Mouse (Mus musculus) midbrain, postnatal 0 days (tissue): ENCODE data around the gene Ncoa7. TPM values are rescaled to one million over a fixed set of nuclear protein-coding genes. Genes with fewer than 3 reads are reported as not detected.

Experiments
- ATAC-seq: fragments of 200-750 bp; cut with Nextera tagmentation; 2 replicates; pipeline ENCODE4 v1.8.0; 2017; ENCODE audit warnings: moderate number of reproducible peaks, mild to moderate bottlenecking, moderate TSS enrichment, moderate library complexity; ENCODE audit not compliant: low FRiP score
- DNase-seq: peaks from one replicate; pipeline ENCODE4 v3.0.0-alpha.2; 2015; ENCODE audit warnings: low spot score
- H3K27ac ChIP-seq: fragments of 300-500 bp; sonication (generic); 2 replicates; pipeline ENCODE4 v1.5.1; 2014; ENCODE audit warnings: low read depth, mild to moderate bottlenecking, low read length, mixed read lengths
- H3K27me3 ChIP-seq: fragments of 300-500 bp; sonication (generic); 2 replicates; pipeline ENCODE4 v1.6.1; 2014; ENCODE audit warnings: low read length, control low read depth, mixed read lengths; ENCODE audit not compliant: insufficient read depth
- H3K36me3 ChIP-seq: fragments of 300-500 bp; sonication (generic); 2 replicates; pipeline ENCODE4 v1.6.1; 2014; ENCODE audit warnings: low read length, control low read depth, mixed read lengths; ENCODE audit not compliant: insufficient read depth
- H3K4me1 ChIP-seq: fragments of 300-500 bp; sonication (generic); 2 replicates; pipeline ENCODE4 v1.6.1; 2014; ENCODE audit warnings: mild to moderate bottlenecking, control low read depth, antibody characterized with exemption, low read length, mixed read lengths; ENCODE audit not compliant: insufficient read depth
- H3K4me2 ChIP-seq: fragments of 300-500 bp; sonication (generic); 2 replicates; pipeline ENCODE4 v1.6.1; 2014; ENCODE audit warnings: low read depth, mild to moderate bottlenecking, low read length, mixed read lengths; ENCODE audit not compliant: poor library complexity, severe bottlenecking
- H3K4me3 ChIP-seq: fragments of 300-500 bp; sonication (generic); 2 replicates; pipeline ENCODE4 v1.5.1; 2014; ENCODE audit warnings: low read depth, mild to moderate bottlenecking, low read length, moderate library complexity
- H3K9ac ChIP-seq: fragments of 300-500 bp; sonication (generic); replicated peaks from 2 replicates; pipeline ENCODE4 v1.6.1; 2014; ENCODE audit warnings: mild to moderate bottlenecking, low read length, moderate library complexity, mixed read lengths; ENCODE audit not compliant: poor library complexity, severe bottlenecking
- H3K9me3 ChIP-seq: fragments of 300-500 bp; sonication (generic); 2 replicates; pipeline ENCODE4 v1.6.1; 2016; ENCODE audit warnings: low read length, control low read depth
- CTCF ChIP-seq: IDR thresholded peaks from 2 replicates; pipeline ENCODE4 v1.5.1; 2016; ENCODE audit warnings: antibody characterized with exemption, mild to moderate bottlenecking
- WGBS: fragments of 180-500 bp; shearing (Covaris S2); extraction: QIAGEN DNeasy Blood & Tissue Kit; methylation state at CpG from one replicate; pipeline ENCODE4 v1.1.7; 2014; 5-methylcytosine and 5-hydroxymethylcytosine counted together
- polyA plus RNA-seq: library from polyadenylated mRNA; unstranded; fragments of >200 nt; fragmentation: Nextera tagmentation; extraction: Ambion mirVana; gene quantifications from 2 replicates; pipeline ENCODE4 v1.2.1, GENCODE M21; 2015
- total RNA-seq: library from RNA; depleted of rRNA; stranded (reverse); fragments of >200 nt; gene quantifications from 2 replicates; pipeline ENCODE4 v1.2.3, GENCODE M21; 2014; rRNA removed

Gene Ncoa7
- total RNA-seq, result 22.9 and 28.3 TPM in 2 replicates
- polyA plus RNA-seq, result 21.7 and 25.8 TPM in 2 replicates

- H3K9me3 ChIP-seq, result no peaks in the 10 kb centered on the region
- no peaks in the 10 kb centered on the region for H3K27me3 ChIP-seq
- peak within 1 kb of the TSS; percentile 65 for H3K4me2 ChIP-seq
- H3K4me1 ChIP-seq, result 0 out of 2 replicates have a peak, but pooled peaks cover 3% of the 10 kb centered on the region
- H3K9ac ChIP-seq, result peak within 1 kb of the TSS; percentile 97
- H3K36me3 ChIP-seq, result no peaks in the 10 kb centered on the region
- TF ChIP-seq CTCF, result no peak
- peak within 1 kb of the TSS; percentile 94 for H3K4me3 ChIP-seq
- peak; percentile 91 for ATAC-seq
- H3K27ac ChIP-seq, result peak within 1 kb of the TSS; percentile 97
- DNase-seq, result peak; percentile 82
- under 1% methylated on average over 68 of the region's 89 CpGs for WGBS
Measured at GRCm38 (mm10) chr10:30802681-30803586, at the start of gene Ncoa7. Gene Ncoa7, minus strand, starts transcription at chr10:30803326.

GRCm38 (mm10) chr10:30845101-30845825, 42.1 kb upstream of the Ncoa7 start:
- Histone ChIP-seq H3K4me3 (no peak overlapping the region), H3K36me3 (no peaks in the 10 kb centered on the region), H3K9me3 (no peaks in the 10 kb centered on the region), H3K27ac (no peak overlapping the region), H3K4me2 (no peak overlapping the region), H3K9ac (no peak overlapping the region), H3K27me3 (peaks cover 31% of the 10 kb centered on the region), H3K4me1 (peaks cover 8% of the 10 kb centered on the region; the same call in 1 of the 2 replicates)
- ATAC-seq (no peak), DNase-seq (no peak)
- 23% methylated on average over 13 of the region's 13 CpGs for WGBS
- no peak for TF ChIP-seq CTCF

GRCm38 (mm10) chr10:30844191-30845010, 41.3 kb upstream of the Ncoa7 start:
- Histone ChIP-seq H3K27ac (no peak overlapping the region), H3K9me3 (no peaks in the 10 kb centered on the region), H3K4me1 (peaks cover 8% of the 10 kb centered on the region; the same call in 1 of the 2 replicates), H3K9ac (no peak overlapping the region), H3K4me3 (peak overlapping the region; percentile 67), H3K27me3 (peaks cover 31% of the 10 kb centered on the region), H3K36me3 (no peaks in the 10 kb centered on the region), H3K4me2 (peak overlapping the region; percentile 80)
- ATAC-seq (no peak), DNase-seq (peak; percentile 36)
- TF ChIP-seq CTCF, result no peak
- WGBS, result 4% methylated on average over 30 of the region's 30 CpGs

- DNase-seq (peak; percentile 32), ATAC-seq (no peak)
- Histone ChIP-seq H3K9ac (0 out of 2 replicates have a peak overlapping the region, but pooled peaks have one; percentile 42), H3K27ac (no peak overlapping the region), H3K9me3 (no peaks in the 10 kb centered on the region), H3K4me1 (peaks cover 8% of the 10 kb centered on the region; the same call in 1 of the 2 replicates), H3K36me3 (no peaks in the 10 kb centered on the region), H3K4me2 (peak overlapping the region; percentile 80), H3K4me3 (peak overlapping the region; percentile 67), H3K27me3 (peaks cover 31% of the 10 kb centered on the region)
- TF ChIP-seq CTCF, result no peak
- WGBS, result under 1% methylated on average over 21 of the region's 21 CpGs
Measured at GRCm38 (mm10) chr10:30843438-30844190, 40.5 kb upstream of the Ncoa7 start.
